Mouse (Mus musculus): ENCODE measurements at regions not wholly inside any gene's neighbourhood (a gene's known extent, or its start where the extent isn't known, plus 50 kb on each side); places are given as distances from the start of the nearest gene placed in this dataset.
A peak's percentile ranks its signal among the peaks of the same experiment; 100 is the strongest.

DNA sequence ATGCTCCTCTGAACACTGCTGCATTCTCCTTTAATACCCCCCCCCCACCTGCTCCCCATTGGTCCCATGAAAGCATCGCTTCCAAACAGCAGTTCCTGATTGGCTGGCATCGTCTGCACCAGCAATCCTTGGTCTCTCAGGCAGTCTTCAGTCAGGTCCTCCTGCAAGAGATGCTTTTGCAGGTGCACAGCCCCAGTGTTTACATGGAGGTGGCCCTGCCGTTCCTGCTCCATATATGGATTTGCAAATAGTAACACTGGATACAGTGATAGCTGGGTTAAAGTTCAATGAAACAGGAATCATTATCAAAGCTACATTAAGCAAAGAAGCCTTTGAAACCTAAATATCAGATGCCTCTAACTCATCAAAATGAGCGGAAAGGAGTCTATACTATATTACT, 170.1 kb upstream of the Fat1 start:
- DNase-seq (ENCODE audit: low spot score), result no peak

DNA sequence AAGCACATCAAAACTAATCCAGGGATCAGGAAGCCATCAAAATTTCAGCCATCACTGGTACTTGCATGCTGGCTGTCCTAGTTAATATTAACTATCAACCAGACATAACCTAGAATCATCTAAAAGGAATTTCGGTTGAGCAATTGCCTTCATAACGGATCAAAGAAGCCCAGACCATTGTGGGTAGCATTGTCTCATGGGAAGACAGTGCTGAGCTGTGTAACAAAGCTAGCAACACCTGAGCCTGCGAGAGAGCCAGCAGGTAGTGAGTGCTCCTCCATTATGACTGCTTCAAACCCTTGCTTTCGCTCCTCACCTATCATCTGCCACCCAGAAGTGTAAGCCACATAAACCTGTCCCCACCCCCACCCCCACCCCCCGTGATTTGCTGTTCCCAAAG, 169.6 kb upstream of the Fat1 start:
- no peak for DNase-seq (ENCODE audit: low spot score)

DNA sequence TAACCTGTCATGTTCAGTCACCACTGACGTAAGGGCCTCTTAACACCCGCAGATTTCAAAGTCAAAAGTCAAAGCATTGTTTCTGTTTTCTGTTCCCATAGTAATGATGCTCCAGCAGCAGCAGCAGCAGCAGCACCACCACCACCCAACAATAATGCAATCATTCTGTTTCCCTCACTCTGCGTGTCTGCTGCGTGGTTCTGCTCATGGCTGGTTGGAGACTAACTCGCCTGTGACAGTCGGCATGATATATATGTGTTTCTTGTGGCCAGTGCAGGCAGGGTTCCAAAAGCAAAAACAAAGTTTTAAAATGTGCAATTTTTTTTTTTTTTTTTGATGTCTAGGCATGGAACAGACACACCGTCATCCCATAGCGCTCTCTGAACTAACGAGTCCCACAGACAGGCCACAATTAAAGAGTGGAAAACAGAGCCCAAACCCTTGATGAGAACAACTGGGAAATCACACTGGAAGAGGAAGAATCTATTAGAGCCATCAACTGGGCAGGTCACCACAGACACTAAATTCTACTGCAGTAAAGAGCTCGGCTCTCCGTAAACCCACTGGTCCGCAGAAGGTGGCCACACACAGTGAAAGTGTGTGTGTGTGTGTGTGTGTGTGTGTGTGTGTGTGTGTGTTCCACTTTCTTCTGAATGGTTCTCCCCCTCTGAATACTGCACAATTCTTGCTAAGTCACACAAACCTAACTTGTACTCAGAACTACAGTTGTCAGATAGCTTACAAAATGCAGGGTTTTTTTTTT, 169.0 kb upstream of the Fat1 start:
- no peak for DNase-seq (ENCODE audit: low spot score)

DNA sequence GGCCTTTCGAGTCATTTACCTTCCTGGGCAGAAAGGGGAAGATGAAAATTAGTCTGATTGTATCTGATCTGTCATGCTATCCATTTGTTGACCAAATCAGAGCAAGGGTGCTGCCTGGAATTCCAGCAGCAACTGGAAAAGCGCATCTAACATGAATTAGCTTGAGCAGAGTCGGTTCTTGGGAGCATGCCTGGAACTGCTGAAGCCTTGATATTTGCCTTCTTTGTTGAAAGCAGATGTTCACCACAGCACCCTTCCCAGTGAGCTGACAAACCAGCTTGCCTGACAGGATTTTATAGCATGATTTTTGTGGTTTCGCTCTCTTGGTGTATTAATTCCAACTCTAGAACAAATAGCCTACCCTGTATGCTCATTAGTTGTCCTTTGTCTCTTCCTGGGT, 168.0 kb upstream of the Fat1 start:
- no peak for DNase-seq (ENCODE audit: low spot score)

DNA sequence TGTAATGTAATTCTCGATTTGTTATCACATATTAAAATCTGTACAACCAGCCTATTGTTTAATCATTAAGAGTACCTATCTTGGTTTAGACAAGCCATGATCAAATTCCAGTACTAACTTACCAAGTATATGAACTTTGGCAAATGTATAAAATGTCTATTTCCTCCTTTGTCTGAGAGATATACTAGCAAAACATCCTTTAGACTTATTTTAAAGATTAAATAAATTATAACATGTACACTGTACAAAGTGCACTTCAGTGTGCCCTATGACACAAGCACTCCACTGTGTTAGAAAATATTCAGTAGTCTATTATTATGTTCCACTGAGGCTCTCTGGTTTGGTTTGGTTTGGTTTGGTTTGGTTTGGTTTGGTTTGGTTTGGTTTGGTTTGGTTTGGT, 156.0 kb upstream of the Fat1 start:
- DNase-seq (ENCODE audit: low spot score), result no peak

DNA sequence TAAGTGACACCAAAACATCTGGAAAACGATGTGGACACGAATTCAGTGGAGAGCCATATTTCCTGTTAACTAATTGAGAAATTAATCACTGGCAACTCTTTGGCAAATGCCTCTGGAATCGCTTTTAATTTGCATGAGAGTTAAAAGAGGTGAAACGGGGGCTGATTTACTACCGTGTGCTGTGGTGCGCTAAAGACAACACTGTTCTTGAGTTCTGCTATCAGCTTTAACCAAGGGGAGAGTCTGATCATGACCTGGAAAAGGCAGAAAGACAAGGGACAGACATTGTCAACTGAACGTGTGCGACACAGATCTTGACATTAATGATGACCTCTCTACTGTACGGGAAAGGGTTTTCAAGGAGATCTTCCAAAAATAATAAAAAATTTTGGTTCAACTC, 152.8 kb upstream of the Fat1 start:
- no peak for DNase-seq (ENCODE audit: low spot score)

DNA sequence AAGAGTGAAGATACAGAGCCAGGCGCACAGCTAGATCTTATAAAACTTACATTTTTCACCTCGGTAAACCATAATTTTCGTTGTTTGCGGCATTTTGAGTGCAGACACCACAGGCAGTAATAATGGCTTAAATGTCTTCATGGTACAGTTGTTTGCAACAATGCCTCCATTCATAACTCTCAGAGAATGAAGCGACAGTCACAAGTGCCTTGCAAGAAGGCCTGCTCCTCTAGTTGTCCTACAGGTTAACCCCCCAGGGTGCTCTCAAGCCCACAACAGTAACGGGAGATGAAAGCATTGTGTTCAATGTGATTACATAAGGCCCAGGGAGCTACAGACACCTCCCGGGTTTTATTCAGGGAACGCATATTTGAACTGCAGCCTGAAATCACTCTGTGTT, 150.1 kb upstream of the Fat1 start:
- no peak for DNase-seq (ENCODE audit: low spot score)

DNA sequence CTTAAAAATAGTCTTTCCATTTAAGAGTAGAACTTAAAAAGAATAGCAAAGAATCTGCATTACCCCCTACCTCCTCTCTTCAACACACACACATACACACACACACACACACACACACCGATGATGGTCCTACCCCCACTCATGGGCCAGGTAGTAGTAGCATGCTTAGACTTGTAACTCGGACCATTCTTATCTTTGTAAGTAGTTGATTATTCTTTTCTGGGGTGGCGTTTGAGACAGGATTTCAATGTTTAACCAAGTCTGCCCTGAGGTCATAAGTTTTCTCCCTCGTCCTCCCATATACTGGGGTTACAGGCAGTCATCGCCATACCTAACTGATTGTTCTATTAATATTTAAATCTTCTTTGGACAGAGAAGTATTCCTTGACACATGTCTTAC, 148.5 kb upstream of the Fat1 start:
- no peak for DNase-seq (ENCODE audit: low spot score)

DNA sequence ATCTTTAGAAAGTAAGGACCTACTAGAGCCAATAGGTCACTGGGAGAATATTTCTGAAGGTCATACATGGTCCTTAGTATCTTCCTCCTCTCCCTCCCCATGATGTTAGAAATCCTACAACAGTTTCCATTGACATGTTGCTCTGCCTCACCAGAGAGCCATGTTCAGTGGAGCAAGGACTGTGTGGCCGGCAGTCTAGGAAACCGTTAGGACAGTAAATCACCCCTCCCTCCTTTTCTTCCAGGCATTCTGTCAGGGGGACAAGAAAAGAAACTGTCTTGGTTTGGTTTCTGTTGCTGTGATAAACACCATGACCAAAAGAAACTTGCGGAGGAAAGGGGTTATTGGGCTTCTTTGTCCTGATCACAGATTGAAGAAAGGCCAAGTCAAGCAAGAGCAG, 147.0 kb upstream of the Fat1 start:
- no peak for DNase-seq (ENCODE audit: low spot score)

DNA sequence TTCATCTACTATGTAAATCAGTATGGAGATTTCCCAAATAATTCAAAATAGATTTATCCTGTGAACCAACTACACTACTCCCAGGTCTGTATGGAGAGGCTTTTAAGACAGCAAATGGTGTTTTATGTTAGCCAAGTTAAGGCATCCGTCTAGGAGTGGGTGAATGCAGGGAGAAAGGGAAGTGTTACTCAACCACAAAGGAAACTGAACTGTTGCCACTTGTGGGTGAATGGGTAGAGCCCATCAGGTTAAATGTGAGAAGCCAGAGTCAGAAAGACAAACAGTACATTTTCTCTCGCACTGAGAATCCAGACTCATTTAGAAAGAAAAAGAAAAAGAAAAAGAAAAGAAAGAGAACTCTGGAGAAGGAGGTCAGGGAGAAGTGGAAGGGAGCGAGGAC, 135.7 kb upstream of the Fat1 start:
- no peak for DNase-seq (ENCODE audit: low spot score)

DNA sequence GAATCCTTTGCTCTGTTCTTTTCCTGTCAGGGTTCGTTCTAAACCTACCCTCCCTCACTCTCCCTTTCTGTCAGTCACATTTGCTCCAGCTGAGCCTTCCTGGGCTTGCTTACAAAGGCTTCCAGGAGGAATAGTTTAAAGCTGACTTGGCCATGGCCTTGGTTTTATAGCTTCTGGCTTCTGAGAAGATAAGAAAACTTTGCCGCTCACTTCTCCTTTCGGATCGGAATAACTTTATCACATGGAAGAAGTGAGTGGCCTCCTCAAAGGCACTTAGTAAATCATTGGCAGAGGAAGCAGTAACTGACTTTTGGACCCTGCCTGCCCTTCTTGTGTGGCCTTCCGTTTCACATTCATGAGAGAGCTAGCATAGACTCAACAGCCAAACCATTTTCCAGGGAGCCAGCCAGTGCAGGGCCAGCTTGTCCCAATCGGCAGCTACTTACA, 134.4 kb upstream of the Fat1 start:
- DNase-seq (ENCODE audit: low spot score), result no peak

DNA sequence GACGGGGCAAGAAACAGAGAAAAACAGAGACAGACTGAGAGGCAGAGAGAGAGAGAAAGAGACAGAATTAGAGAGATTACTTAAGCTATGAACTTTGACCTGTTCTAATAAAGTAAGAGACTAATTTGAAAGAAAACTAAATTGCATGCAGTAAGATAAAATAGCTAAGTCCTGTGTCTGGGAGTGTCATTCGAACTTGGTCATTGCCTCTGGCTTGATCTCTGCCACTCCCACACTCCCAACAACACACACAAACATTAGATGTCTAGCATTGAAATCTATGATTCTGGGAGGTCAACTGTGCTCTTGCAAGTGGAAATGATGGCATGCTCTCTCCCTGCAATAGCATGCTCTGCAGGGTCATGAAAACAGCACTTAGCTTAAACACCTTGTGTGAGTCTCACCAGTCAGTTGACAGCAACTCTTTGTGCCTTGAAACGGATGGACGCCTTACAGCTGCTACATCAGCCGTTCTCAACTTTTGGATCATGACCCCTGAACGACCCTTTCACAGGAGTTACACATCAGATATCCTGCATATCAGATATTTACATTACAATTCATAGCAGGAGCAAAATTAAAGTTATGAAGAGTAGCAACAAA, 133.5 kb upstream of the Fat1 start:
- no peak for DNase-seq (ENCODE audit: low spot score)

DNA sequence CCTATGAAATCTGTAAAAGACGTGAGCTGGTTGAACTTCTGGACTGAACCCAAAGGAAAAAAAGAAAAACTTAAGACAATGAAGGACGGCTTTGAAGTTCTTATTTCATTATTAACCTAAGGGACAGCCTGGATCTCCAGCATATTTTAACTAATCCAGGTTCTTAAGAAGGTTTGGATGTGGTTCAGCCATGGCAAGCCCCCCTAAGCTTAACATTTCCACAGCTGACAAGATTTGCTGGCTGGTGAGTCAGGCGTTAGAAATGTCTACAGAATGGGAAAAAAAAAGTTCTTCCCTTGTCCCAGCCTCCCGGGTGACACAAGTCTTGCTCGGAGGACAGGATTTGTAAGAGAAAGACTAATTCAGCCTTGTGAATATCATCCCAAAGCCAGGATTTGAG, 132.9 kb upstream of the Fat1 start:
- no peak for DNase-seq (ENCODE audit: low spot score)

DNA sequence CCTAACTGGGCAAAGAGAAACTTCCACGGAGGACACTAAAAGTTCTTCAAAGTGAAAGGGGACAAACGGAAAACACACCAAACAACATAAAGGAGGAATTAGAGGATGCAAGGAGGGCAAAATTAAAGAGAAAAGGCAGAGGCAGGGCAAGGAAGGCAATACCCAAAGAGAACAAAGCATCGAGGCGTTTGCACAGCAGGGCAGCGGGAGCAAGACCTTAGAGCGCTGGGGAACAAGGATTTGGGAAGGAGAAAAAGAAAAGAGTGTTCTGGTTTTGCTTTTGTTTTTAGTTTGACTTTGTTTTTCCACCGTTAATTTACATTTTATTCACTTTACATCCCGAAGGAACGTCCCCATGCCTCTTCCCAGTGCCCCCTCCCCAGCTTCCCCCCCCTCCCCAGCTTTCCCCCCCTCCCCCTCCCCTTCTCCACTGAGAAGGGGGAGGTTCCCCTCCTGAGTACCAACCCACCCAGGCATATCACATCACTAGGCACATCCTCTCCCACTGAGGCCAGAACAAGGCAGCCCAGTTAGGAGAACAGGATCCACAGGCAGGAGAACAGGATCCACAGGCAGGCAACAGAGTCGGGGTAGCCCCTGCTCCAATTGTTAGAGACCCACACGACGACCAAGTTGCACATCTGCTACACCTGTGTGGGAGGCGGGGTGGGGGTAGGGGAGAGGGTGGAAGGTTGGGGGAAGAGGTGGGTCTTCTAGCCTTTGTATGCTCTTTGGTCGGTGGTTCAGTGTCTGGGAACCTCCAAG, 130.7 kb upstream of the Fat1 start:
- DNase-seq (ENCODE audit: low spot score), result no peak

DNA sequence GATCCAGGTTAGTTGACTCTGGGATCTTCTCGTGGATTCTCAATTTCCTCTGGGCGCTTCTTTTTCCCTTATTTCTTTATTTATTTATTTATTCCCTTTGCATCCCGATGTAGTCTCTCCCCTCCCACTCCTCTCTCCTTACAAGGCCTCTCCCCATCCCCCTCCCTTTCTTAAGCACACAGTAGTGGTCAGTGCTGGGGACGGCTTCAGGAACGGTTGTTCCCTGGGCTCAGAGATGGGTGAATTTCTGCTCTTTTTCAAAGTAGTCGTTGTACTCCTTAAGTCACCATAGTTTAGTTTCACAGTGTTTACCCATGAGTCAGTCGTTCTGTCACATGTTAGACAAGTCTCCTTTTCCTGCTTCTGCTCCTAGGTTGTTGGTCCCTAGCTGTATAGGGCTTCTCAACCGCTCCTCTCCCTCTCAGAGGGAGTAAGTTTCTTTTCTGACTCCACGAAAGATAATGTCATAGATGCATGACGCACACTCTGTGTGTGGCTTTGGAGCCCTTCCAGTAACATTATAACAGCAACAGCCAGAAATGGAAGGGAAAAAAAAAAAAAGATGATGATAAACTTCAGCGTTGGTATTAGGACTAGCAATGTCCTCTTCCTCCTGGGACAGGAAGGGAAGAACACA, 129.9 kb upstream of the Fat1 start:
- DNase-seq (ENCODE audit: low spot score), result no peak

DNA sequence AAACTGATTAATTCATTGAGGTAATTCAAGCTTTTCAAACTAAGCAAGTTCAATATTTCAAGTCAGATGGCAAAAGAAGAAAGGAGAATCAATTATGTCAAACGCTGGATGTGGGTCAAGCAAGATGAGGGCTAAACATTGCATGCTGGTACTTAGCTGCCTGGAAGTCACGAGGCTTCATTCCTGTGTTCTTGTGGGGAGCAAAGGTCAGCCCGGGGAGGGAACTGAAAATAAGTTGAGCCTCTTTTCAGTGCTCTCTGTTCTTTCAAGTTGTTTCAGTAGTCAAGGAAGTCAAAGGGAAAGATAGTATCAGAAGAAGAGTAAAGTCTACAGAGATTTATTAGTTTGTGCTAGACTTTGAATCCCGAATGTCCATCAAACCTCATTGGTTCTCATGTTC, 122.9 kb upstream of the Fat1 start:
- no peak for DNase-seq (ENCODE audit: low spot score)

DNA sequence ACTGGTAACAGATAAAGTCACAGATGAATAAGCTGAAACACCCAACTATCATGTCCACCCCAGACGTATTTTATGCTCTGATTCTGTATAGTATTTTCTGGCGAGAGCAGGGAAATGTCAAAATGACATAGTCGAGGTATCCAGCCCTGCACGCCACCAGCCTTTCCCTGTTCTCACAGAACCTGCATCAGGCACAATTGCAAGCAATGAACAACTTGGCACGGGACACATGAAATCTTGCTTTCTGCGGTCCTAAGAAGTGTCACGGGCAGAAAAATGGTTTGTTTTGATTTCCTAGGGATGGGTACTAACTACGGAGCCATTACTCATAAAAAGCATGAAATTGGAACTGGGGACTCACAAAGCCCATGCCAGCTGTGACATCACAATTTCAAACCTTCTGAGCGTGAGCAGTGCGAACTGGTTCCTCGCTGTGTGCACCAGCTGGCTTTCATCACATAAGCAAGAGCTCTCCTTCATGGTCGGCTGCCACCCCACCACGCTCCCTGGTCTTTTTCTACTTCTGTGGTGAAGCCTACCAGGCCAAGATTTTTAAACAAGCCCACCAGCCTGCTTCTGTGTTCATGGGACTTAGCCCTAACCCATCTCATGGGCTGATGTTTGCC, 117.6 kb upstream of the Fat1 start:
- no peak for DNase-seq (ENCODE audit: low spot score)

DNA sequence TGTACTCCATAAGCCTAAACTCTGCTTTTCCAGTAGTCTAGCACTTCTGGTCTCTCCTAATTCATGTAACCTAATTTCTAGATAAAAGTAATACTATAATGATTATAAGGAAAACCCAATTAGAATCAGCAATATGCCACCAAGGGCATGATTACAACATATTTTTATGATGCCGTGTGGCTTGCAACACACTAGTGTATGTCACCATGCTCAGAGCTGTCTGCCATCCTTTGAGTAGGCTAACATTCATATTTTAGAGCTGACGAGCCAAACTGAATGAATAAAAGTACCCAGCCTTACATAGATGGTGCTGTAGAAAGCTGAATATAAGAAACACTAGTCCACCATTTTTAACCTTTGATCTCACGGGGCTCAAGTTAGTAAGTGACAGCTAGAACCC, 116.0 kb upstream of the Fat1 start:
- no peak for DNase-seq (ENCODE audit: low spot score)

DNA sequence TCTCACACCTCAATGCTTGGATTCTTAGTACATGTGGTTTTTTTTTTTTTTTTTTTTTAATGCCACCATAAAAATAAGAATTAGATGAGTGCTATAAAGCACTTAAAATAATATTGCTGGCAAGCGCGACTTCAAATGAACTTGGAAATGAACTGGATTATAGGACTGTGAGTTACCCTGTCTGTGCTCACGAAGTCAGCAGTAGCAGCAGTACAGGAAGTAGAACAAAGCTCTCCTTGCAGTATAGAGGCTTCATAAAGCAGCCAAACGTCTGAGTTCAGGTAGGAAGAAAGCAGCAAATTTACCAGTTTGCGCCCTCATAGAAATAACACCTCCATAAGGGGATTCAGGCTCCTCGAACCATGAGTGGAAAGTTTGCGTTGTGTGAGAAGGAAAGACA, 115.6 kb upstream of the Fat1 start:
- DNase-seq (ENCODE audit: low spot score), result no peak

DNA sequence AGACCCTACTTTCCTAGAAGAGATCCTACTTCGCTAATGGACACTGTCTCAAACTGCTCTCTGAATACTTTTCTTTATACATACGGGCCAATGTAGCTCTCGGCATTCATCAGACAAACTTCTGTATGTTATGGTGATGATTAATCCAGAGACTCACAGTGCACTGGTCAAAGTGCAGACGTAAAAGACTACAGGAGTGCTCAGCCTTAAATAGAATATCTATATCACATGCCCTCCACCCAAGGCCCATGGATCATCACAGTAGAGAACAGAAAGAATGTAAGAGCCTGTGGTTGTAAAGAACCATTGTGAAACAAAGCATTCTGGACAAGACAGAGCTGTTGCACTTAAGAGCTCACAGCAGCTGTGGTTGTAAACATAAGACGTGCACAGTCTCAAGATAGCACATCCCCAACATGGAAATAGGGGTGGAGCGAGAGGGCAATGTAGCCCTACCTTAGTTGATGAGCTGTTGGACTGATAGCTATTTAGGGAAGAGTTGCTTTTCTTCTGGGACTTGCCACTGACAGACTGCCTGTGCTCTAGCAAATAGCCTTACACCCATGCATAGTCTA, 110.0 kb upstream of the Fat1 start:
- no peak for DNase-seq (ENCODE audit: low spot score)

DNA sequence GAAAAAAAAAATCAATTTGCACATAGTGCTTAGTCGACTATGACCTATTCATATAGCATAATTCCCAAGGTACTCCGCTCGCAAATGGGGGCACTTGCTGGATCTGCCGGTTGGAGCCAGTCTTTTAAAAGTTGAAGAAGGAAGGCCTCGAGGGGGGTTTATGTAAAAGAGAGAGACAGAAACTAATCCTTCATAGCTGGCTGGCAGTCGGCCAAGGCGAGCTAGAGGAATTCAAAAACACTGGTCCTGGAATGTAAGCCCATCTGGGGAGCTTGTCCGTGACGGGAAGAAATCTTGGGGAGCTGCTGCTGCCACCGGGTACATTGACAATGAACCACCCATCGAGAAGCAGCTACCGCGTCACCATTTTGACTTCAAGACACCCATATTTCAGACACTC, 108.3 kb upstream of the Fat1 start:
- DNase-seq (ENCODE audit: low spot score), result peak; percentile 7

DNA sequence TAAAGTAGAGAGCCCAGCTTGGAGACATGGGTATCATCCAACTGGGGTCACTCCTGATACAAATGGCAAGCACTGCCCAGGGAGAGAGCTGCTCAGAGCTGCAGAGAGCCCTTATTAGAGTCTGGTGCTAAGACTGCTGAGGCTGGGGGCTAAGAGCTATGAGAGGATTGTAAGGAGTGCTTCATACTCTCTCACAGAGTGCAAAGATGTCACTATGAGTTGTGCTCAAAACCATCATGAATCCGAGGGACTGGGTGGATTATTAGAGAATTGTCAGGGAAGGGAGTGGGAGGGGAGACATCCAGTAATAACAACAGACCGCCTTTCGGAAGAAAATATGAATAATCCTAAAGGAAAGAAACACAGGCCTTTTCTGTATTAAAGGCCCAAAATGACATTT, 107.2 kb upstream of the Fat1 start:
- DNase-seq (ENCODE audit: low spot score), result no peak

Data from gastrocnemius, adult 18-20 months (tissue).